Mouse (Mus musculus): Measurements from ENCODE around the gene Tagln.

DNA sequence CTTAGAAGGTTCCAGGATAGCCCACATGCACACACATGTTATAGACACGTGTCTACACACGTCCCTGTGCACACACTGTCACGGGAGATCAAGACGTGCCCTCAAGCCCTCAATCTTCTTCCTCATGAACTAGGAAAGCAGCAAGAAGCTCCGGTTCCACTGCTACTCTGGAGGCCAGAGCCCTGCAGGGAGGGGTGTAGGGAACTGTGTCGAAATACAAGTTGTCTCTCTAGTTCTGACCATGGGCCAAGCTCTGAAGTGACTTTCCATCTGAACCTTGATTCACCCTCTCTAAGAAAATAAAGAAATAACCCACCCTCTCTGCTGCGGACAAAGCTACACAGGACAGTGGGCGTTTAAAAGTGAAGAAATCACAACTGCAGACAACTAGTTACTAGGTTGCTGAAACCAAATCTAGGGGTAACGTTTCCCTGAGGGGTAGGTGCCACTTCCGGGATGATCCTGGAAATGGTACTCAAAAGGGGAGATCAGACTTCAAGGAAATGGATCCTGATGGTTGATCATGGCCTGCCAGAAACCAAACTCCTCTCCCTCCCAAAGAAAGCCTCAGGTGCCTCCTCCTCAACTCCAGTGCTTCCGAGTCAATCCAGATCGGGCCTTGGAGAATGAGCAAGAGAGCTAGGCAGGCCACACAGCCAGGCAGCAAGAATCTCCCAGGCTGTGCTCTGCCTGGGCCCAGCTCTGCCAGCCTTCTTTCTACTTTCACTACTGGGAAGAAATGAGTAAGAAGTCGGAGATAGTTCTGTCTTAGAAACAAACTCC, 17.8 kb upstream of the Tagln start:
- TF ChIP-seq POLR2A (IDR thresholded peaks at IDR 0.05; ENCODE audit: borderline replicate concordance, insufficient read depth, low read length) (no peak), CTCF (IDR thresholded peaks at IDR 0.05; ENCODE audit: borderline replicate concordance, insufficient read depth, low read depth, low read length) (no peak)
